Mouse (Mus musculus) cerebral cortex, adult 2 months (tissue): ENCODE results near the gene Igf2.

Experiments
- WGBS: fragments of 180-500 bp; shearing (Covaris S2); methylation state at CpG from one replicate; pipeline ENCODE4 v1.1.7; 2018; 5-methylcytosine and 5-hydroxymethylcytosine counted together

Gene Igf2

DNA sequence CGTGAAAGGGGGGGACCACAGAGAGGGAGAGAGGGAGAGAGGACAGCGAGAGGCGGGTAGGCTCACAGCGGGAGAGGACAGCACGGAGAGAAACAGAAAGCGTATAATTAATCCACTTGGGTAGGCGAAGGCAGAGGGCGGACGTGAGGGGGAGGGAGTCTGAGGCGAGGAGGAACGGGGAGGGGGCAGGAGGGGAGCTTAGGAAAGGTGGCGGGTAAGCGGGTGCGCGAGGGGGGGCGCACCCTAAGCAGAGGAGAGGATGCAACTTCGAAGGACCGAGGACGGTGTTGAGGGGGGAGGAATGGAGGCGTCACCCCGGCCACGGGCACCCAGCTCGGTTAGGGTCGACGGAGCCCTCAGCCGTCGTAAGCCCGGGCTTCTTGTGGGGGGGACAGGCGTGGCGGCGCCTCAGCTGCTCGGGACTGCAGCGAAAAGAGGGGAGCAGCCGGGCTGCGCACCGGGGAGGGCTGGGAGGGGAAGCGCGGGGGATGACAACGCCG lies 7.9 kb downstream of the Igf2 start:
- 2% methylated on average over 40 of the region's 40 CpGs for WGBS

DNA sequence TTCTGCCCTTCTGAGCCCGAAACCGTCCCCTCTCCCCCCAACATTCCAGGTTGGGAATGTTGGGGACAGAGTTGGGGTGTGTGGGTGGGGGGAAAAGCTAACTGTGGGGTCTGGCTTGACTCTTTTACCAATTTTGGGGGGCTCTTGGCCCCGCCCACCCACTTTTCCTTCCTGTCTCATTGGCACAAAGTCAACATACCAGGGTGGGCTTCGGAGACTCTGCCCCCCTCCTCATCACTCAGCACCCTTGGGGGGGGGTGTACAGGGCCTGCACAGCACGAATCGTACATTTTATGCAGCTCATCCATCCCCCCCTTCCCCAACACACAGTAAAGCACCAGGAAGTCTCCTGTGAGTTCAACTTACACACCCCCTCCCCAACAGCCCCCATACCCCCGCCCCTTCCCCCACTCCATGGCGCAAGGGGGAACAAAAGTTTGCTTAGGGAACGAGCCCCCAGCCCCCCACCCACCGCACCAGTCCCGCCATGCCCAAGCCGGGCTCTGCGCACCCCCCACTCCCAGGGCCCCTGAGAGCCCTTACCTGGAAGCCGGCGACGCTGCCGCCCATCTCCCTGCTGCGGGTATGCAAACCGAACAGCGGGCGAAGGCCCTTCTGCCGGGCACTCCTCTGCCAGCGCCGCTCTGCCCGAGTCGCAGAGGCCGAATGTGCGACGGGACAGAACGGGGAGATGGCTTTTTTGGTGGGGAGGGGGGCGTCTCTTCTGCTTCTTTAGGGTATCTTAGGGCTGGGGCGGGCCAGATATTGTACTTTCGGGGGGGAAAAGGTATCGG lies 8.6 kb downstream of the Igf2 start:
- WGBS: 3% methylated on average over 34 of the region's 34 CpGs

DNA sequence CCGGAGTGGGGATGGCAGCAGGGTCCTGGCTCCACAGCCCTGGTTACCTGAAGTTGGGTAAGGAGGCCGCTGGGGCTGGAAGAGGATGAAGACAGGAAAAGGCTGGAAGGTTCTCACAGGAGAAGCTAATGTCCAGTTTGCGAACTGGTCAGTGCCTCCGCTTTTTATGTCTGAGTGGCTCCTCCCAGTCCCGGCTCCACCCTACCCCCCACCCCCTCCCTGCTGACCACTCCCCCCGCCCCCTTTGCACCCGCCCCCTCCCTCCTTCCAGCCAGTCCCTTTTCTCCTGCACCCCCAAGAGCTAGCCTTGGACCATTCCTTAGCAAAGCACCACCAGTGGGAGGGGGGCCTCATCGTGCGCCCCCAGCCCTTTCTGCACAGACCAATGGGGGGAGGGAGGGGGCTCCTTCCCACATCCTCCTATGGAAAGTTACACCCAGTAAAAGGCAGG lies 9.2 kb downstream of the Igf2 start:
- 28% methylated on average over 9 of the region's 9 CpGs for WGBS

DNA sequence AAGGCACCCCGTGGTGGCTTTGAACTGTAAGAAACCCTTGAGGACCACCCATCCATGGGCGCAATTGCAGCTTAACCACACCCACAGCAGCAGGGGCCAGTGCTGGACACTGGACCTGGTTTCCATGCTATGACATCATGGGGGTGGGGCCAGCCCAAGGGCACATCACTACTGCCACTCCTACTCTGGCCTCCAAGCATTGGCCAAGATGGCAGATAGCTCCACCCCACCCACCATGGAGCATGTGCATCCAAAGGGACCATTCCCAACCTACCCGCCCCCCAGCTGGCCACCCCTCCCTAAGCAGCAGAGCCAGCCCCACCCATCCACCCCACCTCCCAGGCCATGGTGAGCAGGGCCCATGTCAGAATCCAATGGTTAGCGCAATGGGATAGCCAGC lies 10.6 kb downstream of the Igf2 start:
- 52% methylated on average over 4 of the region's 4 CpGs for WGBS

DNA sequence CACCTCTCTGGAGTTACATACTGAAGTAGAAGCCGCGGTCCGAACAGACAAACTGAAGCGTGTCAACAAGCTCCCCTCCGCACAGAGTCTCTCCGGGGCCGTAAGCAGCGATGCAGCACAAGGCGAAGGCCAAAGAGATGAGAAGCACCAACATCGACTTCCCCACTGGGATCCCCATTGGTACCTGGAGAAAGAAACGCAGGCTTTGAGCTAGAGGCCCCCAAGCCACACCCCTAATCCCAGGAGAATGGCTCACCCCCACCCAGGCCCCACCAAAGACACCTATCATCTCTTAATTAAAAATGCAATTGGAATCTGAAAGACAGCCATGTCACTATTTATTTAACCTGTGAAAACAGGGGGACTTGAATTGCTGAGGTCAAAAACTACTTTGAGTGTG lies 11.0 kb downstream of the Igf2 start:
- 21% methylated on average over 11 of the region's 11 CpGs for WGBS

DNA sequence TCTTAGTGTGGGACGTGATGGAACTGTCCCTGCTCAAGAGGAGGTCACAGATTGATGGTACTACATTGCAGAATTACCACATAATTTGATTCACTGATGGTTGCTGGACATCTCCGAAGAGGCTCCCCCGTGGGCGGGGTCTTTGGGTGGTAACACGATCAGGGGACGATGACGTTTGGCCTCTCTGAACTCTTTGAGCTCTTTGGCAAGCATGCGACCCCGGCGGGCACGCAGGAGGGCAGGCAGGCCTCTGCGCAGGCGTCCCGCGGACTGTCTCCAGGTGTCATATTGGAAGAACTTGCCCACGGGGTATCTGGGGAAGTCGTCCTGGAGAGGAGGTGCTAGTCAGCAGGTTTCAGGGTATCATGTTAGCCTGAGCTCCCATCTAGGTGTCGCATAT lies 12.9 kb downstream of the Igf2 start:
- WGBS: 17% methylated on average over 18 of the region's 18 CpGs

DNA sequence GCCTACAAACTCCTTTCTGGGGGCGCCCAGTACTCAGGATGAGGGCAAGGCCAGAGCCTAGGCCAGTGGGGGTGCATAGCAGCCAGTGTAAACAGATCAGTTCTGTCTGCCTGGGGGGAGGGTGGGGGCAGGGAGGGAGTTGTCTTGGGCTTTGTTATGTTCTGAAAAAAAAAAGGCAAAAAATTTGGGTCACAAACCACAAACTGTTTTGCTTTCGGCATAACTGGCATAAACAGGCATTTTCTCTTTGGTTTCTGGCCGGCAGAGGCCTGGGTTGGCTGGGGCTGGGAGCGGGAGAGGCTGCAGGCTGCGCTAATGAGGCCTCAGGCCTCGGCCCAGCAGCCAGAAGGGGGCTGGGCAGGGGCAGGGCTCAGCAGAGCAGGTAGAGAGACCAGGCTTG lies 19.9 kb downstream of the Igf2 start:
- WGBS: 74% methylated on average over 6 of the region's 6 CpGs

DNA sequence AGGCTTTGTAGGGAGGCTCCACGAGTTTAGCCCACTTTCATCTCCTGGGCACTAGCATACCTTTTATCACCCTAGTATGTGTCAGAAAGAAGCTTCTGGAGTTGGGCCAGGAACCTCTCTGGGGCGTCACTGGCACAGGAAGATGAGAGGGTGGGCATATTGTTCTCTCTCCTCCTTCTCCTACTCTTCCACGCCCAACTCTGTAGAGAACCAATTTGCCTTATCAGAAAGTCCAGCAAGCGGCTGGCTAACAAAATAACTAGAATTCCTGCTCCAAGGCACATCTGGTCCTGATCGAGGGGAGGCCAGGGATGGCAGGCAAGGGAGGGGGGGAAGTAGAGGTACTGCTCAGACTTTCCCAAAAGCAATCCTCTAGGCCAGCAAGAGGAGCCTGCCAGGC lies 21.6 kb downstream of the Igf2 start:
- WGBS: 55% methylated on average over 5 of the region's 5 CpGs

DNA sequence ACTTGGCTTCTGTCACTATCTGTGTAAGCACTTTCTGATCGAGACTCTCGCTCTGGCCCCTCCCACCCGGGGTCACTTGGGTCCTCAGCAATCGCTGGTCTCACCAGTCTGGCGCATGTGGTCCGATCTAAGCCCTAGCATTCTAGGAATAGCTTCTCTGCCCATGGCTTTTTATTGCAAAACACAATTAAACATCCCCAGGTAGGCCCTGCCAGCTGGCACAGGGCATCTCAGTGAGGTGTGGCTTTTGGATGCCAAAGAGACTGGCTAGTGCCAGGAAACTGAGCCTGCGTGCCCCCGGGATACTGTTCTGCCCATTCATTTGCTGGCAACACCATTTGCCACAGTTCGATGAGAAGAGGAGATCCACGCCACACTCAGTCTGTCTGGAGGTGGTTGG lies 35.9 kb downstream of the Igf2 start:
- 68% methylated on average over 10 of the region's 10 CpGs for WGBS

DNA sequence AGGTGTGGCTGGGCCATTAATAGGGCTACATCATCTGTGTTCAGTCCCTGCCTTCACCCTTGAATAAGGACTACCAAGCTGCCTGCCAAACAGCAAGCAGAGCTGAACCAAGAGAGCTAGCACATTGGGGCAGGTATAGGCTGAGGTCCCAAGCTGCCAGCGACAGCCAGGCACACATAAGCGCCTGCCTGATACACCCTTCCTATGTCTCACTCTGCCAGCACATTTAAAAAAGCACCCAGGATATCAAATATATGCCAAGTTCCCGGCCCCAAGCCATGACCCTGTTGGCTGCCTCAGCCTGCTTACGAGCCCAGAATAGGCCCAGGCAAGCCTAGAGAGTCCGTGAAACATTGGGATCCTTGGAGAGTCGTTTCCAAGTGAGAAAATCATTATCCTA lies 36.8 kb downstream of the Igf2 start:
- 66% methylated on average over 6 of the region's 6 CpGs for WGBS

DNA sequence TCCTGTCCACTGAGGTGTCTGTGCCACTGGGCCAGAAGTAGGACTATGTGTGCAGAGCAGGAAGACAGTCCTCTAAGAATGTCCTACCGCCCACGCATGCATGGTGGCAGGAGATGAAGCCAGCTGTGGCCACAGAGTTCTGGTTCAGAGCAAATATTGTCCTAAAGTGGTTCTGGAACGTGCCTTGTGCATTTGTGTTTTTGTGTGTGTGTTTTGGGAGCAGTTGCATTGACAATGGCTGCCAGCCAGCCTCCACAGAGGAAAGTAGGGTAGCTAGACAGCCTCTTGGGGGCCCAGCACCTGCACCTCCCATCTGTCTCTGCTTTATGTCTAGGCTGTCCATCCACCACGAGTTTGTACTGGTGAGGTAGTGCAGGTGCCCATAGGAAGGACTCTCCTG lies 44.4 kb downstream of the Igf2 start:
- WGBS: 74% methylated on average over 4 of the region's 4 CpGs

DNA sequence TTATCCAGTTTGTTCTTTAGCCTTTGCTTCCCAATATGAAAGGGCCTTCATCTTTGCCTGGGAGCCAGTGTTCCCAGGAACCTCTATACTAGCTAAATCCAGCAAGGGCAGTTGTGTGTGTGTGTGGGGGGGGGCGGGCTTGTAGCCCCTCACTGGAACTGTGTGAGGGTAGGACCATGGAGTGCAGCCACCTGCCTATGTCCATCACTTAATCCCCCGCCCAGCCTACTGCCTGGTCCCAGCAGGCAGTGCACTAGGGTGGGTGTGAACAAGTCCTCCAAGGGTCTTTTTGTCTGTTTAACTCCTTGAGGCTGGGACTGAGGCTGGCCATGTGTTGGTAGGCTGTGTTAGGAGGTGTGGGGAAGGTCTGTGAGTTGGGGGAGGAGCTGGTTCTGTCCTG lies 53.5 kb downstream of the Igf2 start:
- WGBS: 66% methylated on average over 2 of the region's 2 CpGs

DNA sequence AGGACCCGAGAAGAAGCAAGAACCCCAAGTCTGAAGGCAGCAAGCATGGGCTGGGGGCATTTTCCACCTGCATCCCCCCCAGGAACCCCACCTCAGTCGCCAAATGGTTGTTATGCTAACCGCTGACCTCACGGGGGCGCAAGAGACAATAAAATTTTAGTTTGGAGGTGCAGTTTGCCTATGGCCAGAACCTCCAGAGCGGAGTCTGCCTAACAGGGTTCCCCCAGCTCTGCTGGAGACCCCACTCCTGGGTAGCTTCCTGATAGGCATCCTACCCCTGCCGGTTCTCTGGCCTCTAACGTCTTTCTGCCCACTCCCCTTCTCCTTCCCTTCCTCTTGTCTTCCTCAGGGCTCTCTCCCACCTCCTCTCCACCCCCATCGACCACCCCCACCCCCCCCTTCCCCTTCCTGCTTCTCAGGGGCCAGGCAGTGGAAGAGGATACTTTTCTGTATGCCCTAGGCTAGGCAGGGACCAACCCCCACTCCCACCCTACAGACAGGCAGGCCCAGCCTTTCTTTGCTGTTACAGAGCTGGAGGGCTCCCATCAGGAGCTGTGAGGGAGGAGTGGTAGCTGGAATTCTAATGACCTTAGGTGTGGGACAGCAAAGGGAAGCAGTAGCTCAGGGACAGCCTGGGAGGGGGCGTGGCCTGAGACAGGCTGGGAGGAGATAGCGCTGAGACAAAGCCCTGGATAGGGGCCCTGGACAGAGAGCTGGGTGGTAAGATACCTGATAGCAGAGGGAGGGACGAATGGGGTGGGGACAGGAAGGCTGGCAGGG lies 55.8 kb downstream of the Igf2 start:
- WGBS: 9% methylated on average over 12 of the region's 12 CpGs

DNA sequence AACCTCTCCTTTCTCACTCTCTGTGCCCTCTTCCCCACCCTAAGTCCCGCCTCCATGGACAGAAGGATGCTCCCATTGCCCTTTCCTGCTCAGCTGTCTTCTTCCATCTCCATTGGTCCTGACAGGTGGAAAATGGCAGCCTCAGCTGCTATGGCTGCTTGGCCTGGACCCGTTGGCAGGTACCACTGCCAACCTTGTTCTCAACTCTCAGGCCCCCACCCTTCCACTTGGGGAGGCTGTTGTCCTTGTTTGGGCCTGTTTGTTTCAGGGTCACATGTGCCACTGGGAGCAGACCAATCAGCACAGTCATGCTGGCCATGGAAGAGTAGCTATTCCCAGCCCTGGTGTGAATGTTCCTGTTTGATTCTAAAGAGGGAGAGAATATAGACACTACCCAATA lies 65.7 kb downstream of the Igf2 start:
- WGBS: 84% methylated on average over 2 of the region's 2 CpGs
